Mouse (Mus musculus) thymus, adult 18-20 months (tissue): ENCODE results near the gene Kctd19.

Experiments
- DNase-seq, 2 experiments: peaks; one replicate each; pipeline ENCODE4 v3.0.0; 2022; ENCODE audit warnings: mixed read lengths in 2 of 2

The Kctd19 gene

GRCm38 (mm10) chr8:105419800-105420199 lies 6.5 kb upstream of the Kctd19 start:
- no peak for DNase-seq

GRCm38 (mm10) chr8:105418992-105419391 lies 5.7 kb upstream of the Kctd19 start:
- DNase-seq = no peak

- DNase-seq = no peak
Observed at GRCm38 (mm10) chr8:105409947-105410346, 3.4 kb downstream of the Kctd19 start.

GRCm38 (mm10) chr8:105408331-105408730 lies 5.0 kb downstream of the Kctd19 start:
- DNase-seq = no peak

- no peak for DNase-seq
Observed at GRCm38 (mm10) chr8:105406416-105406815, 6.9 kb downstream of the Kctd19 start.

GRCm38 (mm10) chr8:105404496-105404895 lies 8.8 kb downstream of the Kctd19 start:
- no peak for DNase-seq

GRCm38 (mm10) chr8:105403467-105403866 lies 9.8 kb downstream of the Kctd19 start:
- DNase-seq = no peak

GRCm38 (mm10) chr8:105400016-105400415 lies 13.3 kb downstream of the Kctd19 start:
- no peak for DNase-seq

- peak in 1 of 2 experiments; percentile 18 for DNase-seq
Observed at GRCm38 (mm10) chr8:105397747-105398146, 15.6 kb downstream of the Kctd19 start.

GRCm38 (mm10) chr8:105393915-105394314 lies 19.4 kb downstream of the Kctd19 start:
- DNase-seq = no peak

- DNase-seq = no peak
Observed at GRCm38 (mm10) chr8:105393089-105393787, 20.1 kb downstream of the Kctd19 start.

- no peak for DNase-seq
Observed at GRCm38 (mm10) chr8:105389096-105389495, 24.2 kb downstream of the Kctd19 start.

GRCm38 (mm10) chr8:105387151-105387550 lies 26.2 kb downstream of the Kctd19 start:
- no peak for DNase-seq

GRCm38 (mm10) chr8:105384070-105384469 lies 29.2 kb downstream of the Kctd19 start:
- no peak for DNase-seq

GRCm38 (mm10) chr8:105380308-105380707 lies 33.0 kb downstream of the Kctd19 start:
- DNase-seq = no peak

GRCm38 (mm10) chr8:105378673-105379072 lies 34.6 kb downstream of the Kctd19 start:
- no peak for DNase-seq

- DNase-seq = no peak
Observed at GRCm38 (mm10) chr8:105374513-105374966, 38.8 kb downstream of the Kctd19 start.

- no peak for DNase-seq
Observed at GRCm38 (mm10) chr8:105373032-105373431, 40.3 kb downstream of the Kctd19 start, which contains the start of gene Plekhg4. Plekhg4 (plus strand) TSS chr8:105373274.

- no peak for DNase-seq
Observed at GRCm38 (mm10) chr8:105372473-105372872, 40.8 kb downstream of the Kctd19 start.

- no peak for DNase-seq
Observed at GRCm38 (mm10) chr8:105367107-105367506, 46.2 kb downstream of the Kctd19 start.

- no peak for DNase-seq
Observed at GRCm38 (mm10) chr8:105361751-105362702, 51.3 kb downstream of the Kctd19 start.

GRCm38 (mm10) chr8:105359646-105360045 lies 53.7 kb downstream of the Kctd19 start:
- no peak for DNase-seq

- DNase-seq = no peak
Observed at GRCm38 (mm10) chr8:105359208-105359607, 54.1 kb downstream of the Kctd19 start.

- DNase-seq = no peak
Observed at GRCm38 (mm10) chr8:105356681-105357080, 56.6 kb downstream of the Kctd19 start.
